Mouse (Mus musculus) frontal cortex, adult 2 months (tissue): ENCODE measurements around the gene Pbx4. TPM values are rescaled to one million over a fixed set of nuclear protein-coding genes. Genes with fewer than 3 reads are reported as not detected.

Experiments
- polyA plus RNA-seq: library from polyadenylated mRNA; depleted of rRNA; stranded (reverse); fragments of >200 nt; gene quantifications from 2 replicates; pipeline ENCODE4 v1.2.3, GENCODE M21; 2012; rRNA removed

Gene Pbx4
- polyA plus RNA-seq, 1 experiment, result 40.0 TPM

Other genes starting within 250 kb of the Pbx4 start
- gene Zfp868, start 206.9 kb upstream of the Pbx4 start, polyA plus RNA-seq, result 12.6 and 15.7 TPM in 2 replicates
- 2.7 and 2.9 TPM in 2 replicates for gene Zfp964, start 178.0 kb upstream of the Pbx4 start, polyA plus RNA-seq
- 20.2 and 20.4 TPM in 2 replicates for gene Zfp869, start 121.8 kb upstream of the Pbx4 start, polyA plus RNA-seq
- 6.9 and 7.4 TPM in 2 replicates for gene Zfp963, start 82.5 kb upstream of the Pbx4 start, polyA plus RNA-seq
- 0.92 TPM in 1 of 2 replicates, not detected in the other for gene Gm20422, start 57.6 kb upstream of the Pbx4 start, polyA plus RNA-seq
- 50.6 and 51.6 TPM in 2 replicates for gene Atp13a1, start 41.3 kb upstream of the Pbx4 start, polyA plus RNA-seq
- gene Zfp866, start 41.3 kb upstream of the Pbx4 start, polyA plus RNA-seq, result 22.4 and 23.2 TPM in 2 replicates
- 14.3 and 16.9 TPM in 2 replicates for gene Gmip, start 23.8 kb upstream of the Pbx4 start, polyA plus RNA-seq
- gene Lpar2, start 10.1 kb upstream of the Pbx4 start, polyA plus RNA-seq, result 0.76 and 0.86 TPM in 2 replicates
- 1.4 and 1.9 TPM in 2 replicates for gene Cilp2, start 55.2 kb downstream of the Pbx4 start, polyA plus RNA-seq
- gene Tssk6, start 69.7 kb downstream of the Pbx4 start, polyA plus RNA-seq, result 0.22 and 0.46 TPM in 2 replicates
- 189 and 193 TPM in 2 replicates for gene Ndufa13, start 70.1 kb downstream of the Pbx4 start, polyA plus RNA-seq
- 41.1 and 45.9 TPM in 2 replicates for gene Yjefn3, start 70.2 kb downstream of the Pbx4 start, polyA plus RNA-seq
- 28.6 and 31.0 TPM in 2 replicates for gene Gatad2a, start 163.9 kb downstream of the Pbx4 start, polyA plus RNA-seq
- gene Mau2, start 210.2 kb downstream of the Pbx4 start, polyA plus RNA-seq, result 93.1 and 102 TPM in 2 replicates
- 36.5 and 40.8 TPM in 2 replicates for gene Sugp1, start 210.3 kb downstream of the Pbx4 start, polyA plus RNA-seq
- 4.9 and 5.9 TPM in 2 replicates for gene Tm6sf2, start 240.4 kb downstream of the Pbx4 start, polyA plus RNA-seq